Mouse (Mus musculus): ENCODE measurements around the gene Camp.

GRCm38 (mm10) chr9:109875695-109876601 lies 26.5 kb upstream of the Camp start:
- no peak for TF ChIP-seq TAL1 (conservative IDR thresholded peaks at IDR 0.05; ENCODE audit: low read depth, low read length)
- no peak for TF ChIP-seq CTCF (IDR thresholded peaks at IDR 0.05; ENCODE audit: low read depth, low read length)
